Mouse (Mus musculus) olfactory bulb, adult 2 months (tissue): ENCODE results near the gene Slc25a36.

Experiments used
- CTCF ChIP-seq: fragments of 200-500 bp; IDR thresholded peaks from 2 replicates; pipeline ENCODE4 v1.5.1; 2012; ENCODE audit warnings: low read depth, mild to moderate bottlenecking, low read length, moderate library complexity; ENCODE audit not compliant: insufficient read depth
- POLR2A ChIP-seq: fragments of 200-500 bp; IDR thresholded peaks from 2 replicates; pipeline ENCODE4 v1.6.1; 2012; ENCODE audit warnings: mild to moderate bottlenecking, low read depth, low read length, moderate library complexity; ENCODE audit not compliant: insufficient read depth

DNA sequence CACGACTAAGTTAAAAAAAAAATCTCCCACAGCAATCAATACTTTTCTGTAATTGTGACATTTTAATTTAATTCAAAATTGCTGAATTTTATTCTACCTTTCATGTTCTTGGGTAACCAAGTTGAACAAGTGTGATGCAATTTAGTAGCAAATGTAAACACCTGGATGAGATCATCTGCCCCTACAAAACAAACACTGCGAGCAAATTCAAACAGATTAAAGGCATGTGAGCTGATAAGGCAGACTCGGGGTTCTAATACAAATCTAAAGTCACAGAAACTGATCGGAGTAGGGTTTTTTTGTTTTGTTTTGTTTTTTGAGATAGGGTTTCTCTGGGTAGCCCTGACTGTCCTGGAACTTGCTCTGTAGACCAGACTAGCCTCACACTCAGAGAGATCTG is 12.0 kb downstream of the Slc25a36 start:
- no peak for TF ChIP-seq CTCF
- TF ChIP-seq POLR2A: no peak
